Mouse (Mus musculus): Measurements from ENCODE around the gene Tsc22d4. TPM values are rescaled to one million over a fixed set of nuclear protein-coding genes. Genes with fewer than 3 reads are reported as not detected.
"Not testable (repeated sequence)": the region's sequence is repeated elsewhere in the genome, so short reads cannot be mapped to it uniquely, and the experiment has no call there.

Tsc22d4 gene
- polyA plus RNA-seq, 1 experiment from 2014 or later: 144 TPM

DNA sequence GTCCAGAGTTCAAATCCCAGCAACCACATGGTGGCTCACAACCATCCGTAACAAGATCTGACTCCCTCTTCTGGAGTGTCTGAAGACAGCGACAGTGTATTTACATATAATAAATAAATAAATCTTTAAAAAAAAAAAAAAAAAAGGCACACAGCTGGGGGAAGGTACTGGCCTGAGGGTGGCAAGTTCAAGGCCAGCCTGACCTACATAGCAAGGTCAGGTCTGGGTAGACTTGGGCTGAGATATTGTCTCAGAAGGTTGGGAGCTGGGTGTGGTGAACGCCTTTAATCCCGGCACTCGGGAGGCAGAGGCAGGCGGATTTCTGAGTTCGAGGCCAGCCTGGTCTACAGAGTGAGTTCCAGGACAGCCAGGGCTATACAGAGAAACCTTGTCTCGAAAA, 4.7 kb downstream of the Tsc22d4 start:
- not testable (repeated sequence) for H3K9ac ChIP-seq (ENCODE audit: low read length); H3K9me3 ChIP-seq (ENCODE audit: control insufficient read depth, low read length); H3K27me3 ChIP-seq (ENCODE audit: control insufficient read depth, insufficient read depth, low read length); ATAC-seq (ENCODE audit: insufficient number of reproducible peaks, insufficient read depth, low FRiP score, low read depth); H3K4me2 ChIP-seq (ENCODE audit: low read length); H3K4me3 ChIP-seq (ENCODE audit: control insufficient read depth in 1 of 2, insufficient read depth in 1 of 2, low read depth in 1 of 2, low read length in 2 of 2)
- H3K27ac ChIP-seq (replicated peaks in 1 of 2; ENCODE audit: control insufficient read depth in 1 of 2, insufficient read depth in 1 of 2, low read depth in 2 of 2, low read length in 2 of 2): peak overlapping the region in 1 of 2 experiments; percentile 86; a peak in 2 of 4 replicates
- H3K36me3 ChIP-seq (ENCODE audit: control insufficient read depth, insufficient read depth, low read length): peaks cover 51% of the 10 kb centered on the region
- WGBS: 93% methylated on average over 6 of the region's 8 CpGs
- H3K4me1 ChIP-seq (ENCODE audit: control insufficient read depth in 2 of 2, insufficient read depth in 2 of 2, low read length in 2 of 2): peaks cover 31 to 60% of the 10 kb centered on the region in 2 experiments

DNA sequence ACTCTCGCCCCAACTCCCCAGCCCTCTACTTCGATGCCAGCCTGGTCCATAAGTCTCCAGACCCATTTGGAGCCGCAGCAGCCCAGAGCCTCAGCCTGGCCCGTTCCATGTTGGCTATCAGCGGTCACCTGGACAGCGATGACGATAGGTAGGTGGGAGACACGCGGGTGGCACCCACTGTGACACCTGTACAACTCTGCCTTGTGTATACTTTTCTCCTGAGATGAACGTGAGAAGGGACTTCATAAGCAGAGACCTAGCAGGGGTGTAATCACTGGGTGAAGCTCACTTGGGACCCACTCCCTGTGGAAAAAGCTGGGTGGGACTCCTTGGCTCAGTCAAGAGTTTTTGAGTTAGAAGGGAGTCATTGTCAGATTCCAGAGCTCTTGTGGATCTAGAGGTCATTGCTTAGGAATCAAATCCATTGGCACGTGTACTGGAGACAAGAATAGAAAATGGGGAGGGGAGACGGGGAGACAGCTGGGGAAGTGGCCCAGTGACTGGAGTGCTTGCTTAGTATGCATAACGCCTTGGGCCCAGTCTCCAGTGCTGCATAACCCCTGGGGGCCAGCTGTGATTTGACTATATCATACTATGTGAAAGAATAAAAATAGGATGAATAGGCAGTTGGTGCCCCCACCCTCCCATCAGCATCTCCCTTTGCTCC, 5.8 kb downstream of the Tsc22d4 start:
- Histone ChIP-seq H3K27me3 (ENCODE audit: control insufficient read depth, insufficient read depth, low read length) (no peaks in the 10 kb centered on the region), H3K27ac (replicated peaks in 1 of 2; ENCODE audit: control insufficient read depth in 1 of 2, insufficient read depth in 1 of 2, low read depth in 2 of 2, low read length in 2 of 2) (peak overlapping the region; percentile 73 to 86), H3K36me3 (ENCODE audit: control insufficient read depth, insufficient read depth, low read length) (peaks cover 62% of the 10 kb centered on the region), H3K9ac (ENCODE audit: low read length) (peak overlapping the region; percentile 48; the same call in 1 of the 2 replicates), H3K4me2 (ENCODE audit: low read length) (peak overlapping the region; percentile 1; the same call in 1 of the 2 replicates), H3K4me1 (ENCODE audit: control insufficient read depth in 2 of 2, insufficient read depth in 2 of 2, low read length in 2 of 2) (peaks cover 35 to 67% of the 10 kb centered on the region in 2 experiments), H3K9me3 (ENCODE audit: control insufficient read depth, low read length) (no peaks in the 10 kb centered on the region), H3K4me3 (ENCODE audit: control insufficient read depth in 1 of 2, insufficient read depth in 1 of 2, low read depth in 1 of 2, low read length in 2 of 2) (no peak overlapping the region)
- ATAC-seq (ENCODE audit: insufficient number of reproducible peaks, insufficient read depth, low FRiP score, low read depth): no peak
- WGBS: 70% methylated on average over 13 of the region's 13 CpGs

DNA sequence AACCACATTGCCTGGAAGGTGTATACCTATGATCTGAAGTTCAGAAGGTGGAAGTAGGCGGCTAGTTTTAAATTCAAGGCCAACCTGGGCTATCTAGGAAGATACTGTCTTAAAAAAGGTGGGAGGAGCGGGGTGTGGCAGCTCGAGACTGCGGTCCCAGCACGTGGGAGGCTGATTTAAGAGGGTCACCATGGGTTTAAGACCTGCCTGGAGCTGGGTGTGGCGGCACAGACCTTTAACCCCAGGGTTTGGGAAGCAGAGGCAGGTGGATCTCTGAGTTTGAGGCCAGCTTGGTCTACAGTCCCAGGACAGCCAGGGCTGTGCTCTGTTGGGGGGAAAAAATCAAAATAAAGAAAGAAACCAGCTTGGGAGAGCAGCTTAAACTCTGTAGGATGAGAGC, 6.5 kb downstream of the Tsc22d4 start:
- peak overlapping the region; percentile 1; the same call in 1 of the 2 replicates for H3K4me2 ChIP-seq (ENCODE audit: low read length)
- H3K27me3 ChIP-seq (ENCODE audit: control insufficient read depth, insufficient read depth, low read length): no peaks in the 10 kb centered on the region
- H3K4me3 ChIP-seq (ENCODE audit: control insufficient read depth in 1 of 2, insufficient read depth in 1 of 2, low read depth in 1 of 2, low read length in 2 of 2): no peak overlapping the region
- H3K4me1 ChIP-seq (ENCODE audit: control insufficient read depth in 2 of 2, insufficient read depth in 2 of 2, low read length in 2 of 2): peaks cover 38 to 71% of the 10 kb centered on the region in 2 experiments
- peaks cover 62% of the 10 kb centered on the region for H3K36me3 ChIP-seq (ENCODE audit: control insufficient read depth, insufficient read depth, low read length)
- no peaks in the 10 kb centered on the region for H3K9me3 ChIP-seq (ENCODE audit: control insufficient read depth, low read length)
- peak overlapping the region in 1 of 2 experiments; percentile 86; a peak in 2 of 4 replicates for H3K27ac ChIP-seq (replicated peaks in 1 of 2; ENCODE audit: control insufficient read depth in 1 of 2, insufficient read depth in 1 of 2, low read depth in 2 of 2, low read length in 2 of 2)
- no peak for ATAC-seq (ENCODE audit: insufficient number of reproducible peaks, insufficient read depth, low FRiP score, low read depth)
- WGBS: 87% methylated on average over 6 of the region's 6 CpGs
- peak overlapping the region; percentile 48; the same call in 1 of the 2 replicates for H3K9ac ChIP-seq (ENCODE audit: low read length)

DNA sequence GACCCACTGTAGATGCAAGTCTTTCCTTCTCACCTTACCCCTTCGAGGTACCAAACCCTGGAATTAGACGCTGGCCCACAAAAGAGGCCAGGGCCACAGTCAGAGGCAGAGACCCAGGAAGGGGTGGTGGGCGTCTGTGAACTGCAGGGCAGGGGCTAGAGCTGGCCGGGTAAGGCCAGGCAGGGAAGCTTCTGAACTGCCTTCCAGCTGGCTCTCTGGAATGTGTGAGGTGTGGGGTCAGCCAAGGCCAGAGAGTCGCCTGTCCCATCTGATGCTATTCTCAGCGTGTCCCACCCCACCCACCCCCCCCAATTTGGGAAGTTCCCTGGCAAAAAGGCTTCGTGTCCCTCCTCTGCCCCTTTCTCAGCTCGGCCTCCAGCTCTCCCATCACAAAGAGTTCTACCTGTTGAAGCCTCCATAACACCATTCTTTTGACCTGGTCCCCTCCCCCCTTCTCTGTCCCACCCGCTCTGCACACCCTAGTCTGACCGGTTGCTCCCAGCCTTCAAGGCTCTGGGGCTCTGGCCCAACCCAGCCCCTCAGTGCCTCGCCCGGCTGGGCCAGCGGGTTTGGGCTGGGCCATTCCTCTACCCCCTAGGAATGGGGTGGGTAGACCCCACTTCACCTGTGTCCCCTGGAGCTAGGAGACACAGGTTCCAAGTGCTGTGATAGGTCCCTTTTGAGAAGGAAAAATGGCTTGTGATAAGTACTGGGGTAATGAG, 7.7 kb downstream of the Tsc22d4 start:
- Histone ChIP-seq H3K36me3 (ENCODE audit: control insufficient read depth, insufficient read depth, low read length) (peaks cover 72% of the 10 kb centered on the region), H3K4me3 (ENCODE audit: control insufficient read depth in 1 of 2, insufficient read depth in 1 of 2, low read depth in 1 of 2, low read length in 2 of 2) (no peak overlapping the region), H3K4me1 (ENCODE audit: control insufficient read depth in 2 of 2, insufficient read depth in 2 of 2, low read length in 2 of 2) (peaks cover 36 to 76% of the 10 kb centered on the region in 2 experiments), H3K9me3 (ENCODE audit: control insufficient read depth, low read length) (no peaks in the 10 kb centered on the region), H3K9ac (ENCODE audit: low read length) (peak overlapping the region; percentile 51), H3K27me3 (ENCODE audit: control insufficient read depth, insufficient read depth, low read length) (no peaks in the 10 kb centered on the region), H3K4me2 (ENCODE audit: low read length) (no peak overlapping the region), H3K27ac (replicated peaks in 1 of 2; ENCODE audit: control insufficient read depth in 1 of 2, insufficient read depth in 1 of 2, low read depth in 2 of 2, low read length in 2 of 2) (peak overlapping the region; percentile 28 to 38; a peak in 2 of 4 replicates)
- ATAC-seq (ENCODE audit: insufficient number of reproducible peaks, insufficient read depth, low FRiP score, low read depth): no peak
- WGBS: 52% methylated on average over 13 of the region's 13 CpGs

DNA sequence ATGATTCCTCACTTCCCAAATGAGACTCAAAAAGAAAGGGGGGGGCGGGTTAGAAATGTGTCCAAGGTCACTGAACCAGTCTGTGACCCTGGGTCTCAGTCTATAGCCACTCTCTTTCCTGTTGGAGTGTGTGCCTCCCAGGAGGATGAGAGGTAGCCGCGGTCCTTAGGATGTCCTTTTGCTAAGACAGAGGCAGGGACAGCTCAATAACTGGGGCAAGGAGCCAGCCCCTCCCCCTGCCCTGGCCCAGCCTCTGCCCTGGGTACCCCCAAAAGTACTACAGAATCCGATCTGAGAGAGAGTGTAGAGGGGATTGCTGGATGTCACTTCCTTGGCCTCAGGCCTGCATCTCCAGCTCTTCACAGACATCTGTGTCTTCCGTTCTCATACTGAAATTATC, 9.9 kb downstream of the Tsc22d4 start:
- H3K27me3 ChIP-seq (ENCODE audit: control insufficient read depth, insufficient read depth, low read length): no peaks in the 10 kb centered on the region
- WGBS: 85% methylated on average over 5 of the region's 5 CpGs
- H3K27ac ChIP-seq (replicated peaks in 1 of 2; ENCODE audit: control insufficient read depth in 1 of 2, insufficient read depth in 1 of 2, low read depth in 2 of 2, low read length in 2 of 2): peak overlapping the region in 1 of 2 experiments; percentile 24; a peak in 1 of 4 replicates
- H3K4me1 ChIP-seq (ENCODE audit: control insufficient read depth in 2 of 2, insufficient read depth in 2 of 2, low read length in 2 of 2): peaks cover 32 to 68% of the 10 kb centered on the region in 2 experiments
- no peaks in the 10 kb centered on the region for H3K9me3 ChIP-seq (ENCODE audit: control insufficient read depth, low read length)
- no peak for ATAC-seq (ENCODE audit: insufficient number of reproducible peaks, insufficient read depth, low FRiP score, low read depth)
- H3K4me3 ChIP-seq (ENCODE audit: control insufficient read depth in 1 of 2, insufficient read depth in 1 of 2, low read depth in 1 of 2, low read length in 2 of 2): no peak overlapping the region
- H3K9ac ChIP-seq (ENCODE audit: low read length): peak overlapping the region; percentile 13
- H3K36me3 ChIP-seq (ENCODE audit: control insufficient read depth, insufficient read depth, low read length): peaks cover 82% of the 10 kb centered on the region
- no peak overlapping the region for H3K4me2 ChIP-seq (ENCODE audit: low read length)

GRCm38 (mm10) chr5:137756106-137756505, 10.6 kb downstream of the Tsc22d4 start:
- Histone ChIP-seq H3K4me3 (ENCODE audit: control insufficient read depth in 1 of 2, insufficient read depth in 1 of 2, low read depth in 1 of 2, low read length in 2 of 2) (no peak overlapping the region), H3K9me3 (ENCODE audit: control insufficient read depth, low read length) (no peaks in the 10 kb centered on the region), H3K27me3 (ENCODE audit: control insufficient read depth, insufficient read depth, low read length) (no peaks in the 10 kb centered on the region), H3K4me2 (ENCODE audit: low read length) (no peak overlapping the region), H3K9ac (ENCODE audit: low read length) (peak overlapping the region; percentile 13; the same call in 1 of the 2 replicates), H3K27ac (replicated peaks in 1 of 2; ENCODE audit: control insufficient read depth in 1 of 2, insufficient read depth in 1 of 2, low read depth in 2 of 2, low read length in 2 of 2) (0 out of 4 replicates have a peak overlapping the region, but pooled peaks of 1 of the 2 experiments have one; percentile 24), H3K36me3 (ENCODE audit: control insufficient read depth, insufficient read depth, low read length) (peaks cover 76% of the 10 kb centered on the region), H3K4me1 (ENCODE audit: control insufficient read depth in 2 of 2, insufficient read depth in 2 of 2, low read length in 2 of 2) (peaks cover 28 to 61% of the 10 kb centered on the region in 2 experiments)
- 34% methylated on average over 3 of the region's 3 CpGs for WGBS
- no peak for ATAC-seq (ENCODE audit: insufficient number of reproducible peaks, insufficient read depth, low FRiP score, low read depth)

DNA sequence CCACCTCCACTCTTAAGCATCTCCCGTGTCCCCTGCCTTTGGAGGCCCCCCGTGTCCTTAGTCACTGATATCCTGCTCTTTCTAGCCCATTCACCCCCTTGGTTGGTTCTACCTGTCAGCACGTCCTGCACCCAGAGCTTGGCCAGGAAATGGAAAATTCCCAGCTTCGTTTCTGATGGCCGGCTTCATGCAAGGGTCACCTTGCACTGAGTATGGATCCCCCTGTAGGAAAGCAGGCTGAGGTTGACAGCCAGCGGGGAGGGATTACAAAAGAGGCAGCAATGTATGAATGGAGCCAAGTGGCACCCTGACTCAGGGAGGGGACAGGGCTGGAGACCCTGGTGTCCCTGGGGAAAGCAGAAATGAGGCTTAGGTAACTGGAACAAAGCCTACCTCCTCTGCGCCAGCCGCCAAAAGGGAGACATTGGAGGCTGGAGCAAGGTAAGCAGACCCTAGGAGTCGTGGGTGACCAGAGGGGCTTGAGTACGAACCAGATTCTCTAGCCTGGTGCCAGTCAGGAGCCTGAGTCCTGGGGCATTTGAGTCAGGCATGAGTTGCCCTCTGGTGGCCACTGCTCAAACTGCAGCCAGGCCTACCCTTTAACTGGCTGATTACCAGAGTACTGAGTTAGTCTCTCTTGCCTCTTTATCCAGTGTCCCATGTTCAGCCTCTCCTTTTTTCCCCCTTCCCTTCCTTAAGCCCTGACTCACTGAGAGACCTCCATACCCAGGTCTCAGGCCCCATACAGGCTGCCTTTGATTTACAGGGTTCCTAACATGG, 11.5 kb downstream of the Tsc22d4 start:
- peak; percentile 10; the same call in 1 of the 2 replicates for ATAC-seq (ENCODE audit: insufficient number of reproducible peaks, insufficient read depth, low FRiP score, low read depth)
- H3K27me3 ChIP-seq (ENCODE audit: control insufficient read depth, insufficient read depth, low read length): no peaks in the 10 kb centered on the region
- H3K27ac ChIP-seq (replicated peaks in 1 of 2; ENCODE audit: control insufficient read depth in 1 of 2, insufficient read depth in 1 of 2, low read depth in 2 of 2, low read length in 2 of 2): peak overlapping the region; percentile 6 to 61; a peak in 3 of 4 replicates
- WGBS: 23% methylated on average over 10 of the region's 10 CpGs
- peaks cover 66% of the 10 kb centered on the region for H3K36me3 ChIP-seq (ENCODE audit: control insufficient read depth, insufficient read depth, low read length)
- no peak overlapping the region for H3K4me3 ChIP-seq (ENCODE audit: control insufficient read depth in 1 of 2, insufficient read depth in 1 of 2, low read depth in 1 of 2, low read length in 2 of 2)
- no peak overlapping the region for H3K4me2 ChIP-seq (ENCODE audit: low read length)
- H3K4me1 ChIP-seq (ENCODE audit: control insufficient read depth in 2 of 2, insufficient read depth in 2 of 2, low read length in 2 of 2): peaks cover 22 to 51% of the 10 kb centered on the region in 2 experiments
- H3K9me3 ChIP-seq (ENCODE audit: control insufficient read depth, low read length): no peaks in the 10 kb centered on the region
- H3K9ac ChIP-seq (ENCODE audit: low read length): 0 out of 2 replicates have a peak overlapping the region, but pooled peaks have one; percentile 3
